Mouse (Mus musculus) activated CD4-positive, CD25-positive, alpha-beta regulatory T cell, adult 4 months (primary cell): ENCODE data around the gene Scn1b. TPM values are rescaled to one million over a fixed set of nuclear protein-coding genes. Genes with fewer than 3 reads are reported as not detected.

Experiments
- ATAC-seq: one replicate; pipeline ENCODE4 v1.8.0; 2017
- polyA plus RNA-seq, 2 experiments: library from polyadenylated mRNA; unstranded; fragments of 100-300 nt; shearing (Covaris generic); gene quantifications; one replicate each; pipeline ENCODE4 v1.2.1; 2017

The Scn1b gene
- polyA plus RNA-seq, result not detected

DNA sequence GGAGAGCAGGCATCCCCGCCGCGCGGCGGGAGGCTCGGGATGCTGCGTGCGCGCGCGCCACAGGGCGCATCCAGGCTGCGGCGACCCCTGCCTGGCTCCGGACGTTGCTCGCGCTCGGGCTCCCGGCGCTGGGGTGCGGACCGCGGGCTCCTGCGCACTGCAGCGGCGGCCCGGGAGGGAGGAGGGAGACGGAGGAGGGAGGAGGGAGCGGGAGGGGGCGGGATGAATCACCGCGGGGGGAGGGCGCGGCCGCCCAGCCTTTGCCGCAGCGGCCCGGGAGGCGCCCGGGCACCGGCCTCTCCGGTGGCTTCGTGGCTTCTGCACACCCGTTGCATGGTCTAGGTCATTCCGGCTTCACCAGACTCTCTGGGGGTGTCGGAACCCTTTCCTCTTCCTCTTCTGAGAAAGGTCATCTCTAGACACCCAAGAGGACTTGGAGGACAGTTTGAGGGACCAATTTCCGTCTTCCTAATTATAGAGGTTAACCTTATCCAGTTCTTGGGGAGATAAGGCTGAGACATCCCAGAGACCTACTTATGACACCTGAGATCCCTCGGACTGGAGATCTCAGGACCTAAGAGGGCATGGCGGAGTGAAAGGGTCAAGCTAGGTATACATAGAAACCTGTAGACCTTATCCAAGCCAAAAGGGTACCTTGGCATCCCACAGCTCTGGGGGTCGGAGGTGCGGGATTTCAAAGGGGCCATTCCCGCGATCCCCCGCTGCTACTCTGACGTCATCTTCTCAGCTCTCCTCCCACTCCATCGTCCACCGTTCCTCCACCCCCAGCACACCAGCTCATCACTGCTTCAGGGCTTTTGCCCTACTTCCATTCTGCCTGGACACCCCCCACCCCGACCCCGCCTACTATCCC, at the start of gene Scn1b:
TSS of gene Scn1b (minus strand) at position 153 of the 874 bp plus-strand sequence.
- ATAC-seq, result peak; percentile 30

DNA sequence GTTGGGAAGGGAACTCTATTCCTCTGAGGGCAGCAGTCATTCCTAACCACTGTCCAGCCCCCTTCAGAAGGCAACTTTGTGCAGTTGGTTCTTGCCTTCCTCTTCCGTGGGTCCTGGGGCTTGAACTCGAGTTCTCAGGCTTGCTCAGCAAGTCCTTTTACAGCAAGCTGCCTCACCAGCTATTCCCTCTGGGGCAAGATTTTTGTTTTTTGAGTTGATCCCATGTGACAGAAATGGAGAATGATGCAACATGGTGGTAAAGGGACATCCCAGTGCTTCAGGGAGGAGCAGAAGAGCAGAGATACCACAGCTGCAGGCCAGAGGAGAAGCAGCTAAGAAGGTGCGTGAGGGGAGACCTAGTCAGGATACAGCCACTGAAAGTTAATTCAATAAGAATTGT, 48.3 kb upstream of the Scn1b start:
- no peak for ATAC-seq

DNA sequence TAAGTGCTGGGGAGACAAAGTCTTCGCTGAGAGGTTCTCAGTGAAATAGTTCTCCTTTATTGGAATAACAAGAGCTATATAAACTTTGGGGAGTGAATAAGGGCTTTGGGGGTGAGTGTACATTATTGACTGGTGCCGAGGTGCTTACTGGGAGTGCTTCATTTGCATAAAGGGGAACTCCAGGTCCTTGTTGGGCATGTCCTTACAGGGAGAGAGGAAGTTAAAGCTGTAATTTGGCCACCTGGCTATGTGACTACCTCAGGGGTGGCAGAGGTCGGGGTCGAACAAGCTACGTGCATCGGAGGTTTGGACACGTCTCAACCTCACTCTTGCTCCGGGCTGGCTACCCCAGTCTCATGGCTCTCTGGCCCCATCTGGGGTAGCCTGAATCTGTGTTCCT, 47.7 kb upstream of the Scn1b start:
- no peak for ATAC-seq

DNA sequence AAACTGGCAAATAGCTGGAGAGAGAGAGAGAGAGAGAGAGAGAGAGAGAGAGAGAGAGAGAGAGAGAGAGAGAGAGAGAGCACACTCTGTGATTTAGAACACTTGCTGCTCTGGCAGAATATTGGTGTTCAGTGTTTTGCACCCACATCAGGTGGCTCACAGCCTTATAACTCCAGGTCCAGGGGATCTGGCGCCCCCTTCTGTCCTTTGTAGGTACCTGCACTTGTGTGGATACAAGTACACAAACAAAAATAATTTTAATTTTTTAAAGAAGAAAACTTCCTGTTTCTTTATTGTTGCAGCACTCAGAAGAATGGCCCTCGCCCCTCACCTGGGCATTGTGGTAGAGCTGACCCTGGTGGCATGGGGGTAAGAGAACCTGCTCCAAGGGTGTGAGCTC, 45.4 kb upstream of the Scn1b start:
- ATAC-seq, result peak; percentile 77

DNA sequence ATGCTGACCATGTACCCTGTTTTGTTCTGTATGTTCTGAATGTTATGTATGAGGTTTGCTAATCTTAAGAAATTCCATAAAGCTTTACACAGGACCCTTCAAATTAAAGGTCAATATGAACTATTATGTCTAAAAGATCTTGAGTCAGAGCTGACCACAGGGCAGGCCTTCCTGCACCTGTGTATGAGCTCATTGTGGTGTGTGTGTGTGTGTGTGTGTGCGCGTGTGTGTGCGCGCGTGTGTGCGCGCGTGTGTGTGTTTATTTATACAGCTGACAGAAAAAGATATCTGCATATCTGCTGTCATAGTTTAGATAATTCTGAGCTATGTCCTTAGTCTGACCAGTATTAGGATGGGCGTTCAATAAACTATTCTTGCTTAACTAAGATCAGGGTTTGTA, 43.7 kb upstream of the Scn1b start:
- ATAC-seq, result no peak

DNA sequence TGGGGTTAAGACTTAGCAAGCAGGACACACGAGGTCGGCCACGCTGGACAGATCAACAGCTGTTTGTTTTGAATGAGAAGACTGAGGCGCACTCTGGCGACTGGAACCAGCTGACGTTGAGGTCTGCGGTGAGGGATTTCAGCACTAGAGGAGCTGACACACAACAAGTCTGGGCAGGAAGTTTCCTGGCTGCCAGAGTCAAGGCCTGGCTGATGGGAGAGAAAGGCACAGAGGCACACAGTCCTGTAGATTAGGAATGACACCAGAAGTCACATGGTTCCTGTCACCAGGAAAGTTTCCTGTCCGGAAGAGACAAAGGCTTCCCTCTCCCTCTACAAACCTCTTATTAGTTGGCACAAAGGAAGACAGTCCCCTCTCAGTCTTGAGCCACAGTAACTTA, 41.6 kb upstream of the Scn1b start:
- no peak for ATAC-seq

DNA sequence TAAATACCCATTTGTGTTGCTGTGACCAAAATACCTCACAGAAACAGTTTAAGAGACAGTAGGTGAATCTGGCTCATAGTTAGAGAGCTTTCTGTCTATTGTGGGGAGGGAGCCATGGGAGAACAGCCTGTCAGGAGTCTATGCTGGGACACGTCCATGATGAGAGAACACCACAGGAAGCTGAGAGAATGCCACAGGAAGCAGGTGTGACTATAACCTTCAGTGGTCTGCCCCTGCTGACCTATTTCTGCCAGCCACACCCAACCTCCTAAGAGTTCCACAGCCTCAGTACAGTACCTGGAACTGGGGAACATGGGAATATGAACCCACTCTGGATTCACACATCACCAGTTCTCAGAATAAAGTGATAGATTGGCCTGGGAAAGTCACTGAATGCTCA, 37.9 kb upstream of the Scn1b start:
- peak; percentile 43 for ATAC-seq

DNA sequence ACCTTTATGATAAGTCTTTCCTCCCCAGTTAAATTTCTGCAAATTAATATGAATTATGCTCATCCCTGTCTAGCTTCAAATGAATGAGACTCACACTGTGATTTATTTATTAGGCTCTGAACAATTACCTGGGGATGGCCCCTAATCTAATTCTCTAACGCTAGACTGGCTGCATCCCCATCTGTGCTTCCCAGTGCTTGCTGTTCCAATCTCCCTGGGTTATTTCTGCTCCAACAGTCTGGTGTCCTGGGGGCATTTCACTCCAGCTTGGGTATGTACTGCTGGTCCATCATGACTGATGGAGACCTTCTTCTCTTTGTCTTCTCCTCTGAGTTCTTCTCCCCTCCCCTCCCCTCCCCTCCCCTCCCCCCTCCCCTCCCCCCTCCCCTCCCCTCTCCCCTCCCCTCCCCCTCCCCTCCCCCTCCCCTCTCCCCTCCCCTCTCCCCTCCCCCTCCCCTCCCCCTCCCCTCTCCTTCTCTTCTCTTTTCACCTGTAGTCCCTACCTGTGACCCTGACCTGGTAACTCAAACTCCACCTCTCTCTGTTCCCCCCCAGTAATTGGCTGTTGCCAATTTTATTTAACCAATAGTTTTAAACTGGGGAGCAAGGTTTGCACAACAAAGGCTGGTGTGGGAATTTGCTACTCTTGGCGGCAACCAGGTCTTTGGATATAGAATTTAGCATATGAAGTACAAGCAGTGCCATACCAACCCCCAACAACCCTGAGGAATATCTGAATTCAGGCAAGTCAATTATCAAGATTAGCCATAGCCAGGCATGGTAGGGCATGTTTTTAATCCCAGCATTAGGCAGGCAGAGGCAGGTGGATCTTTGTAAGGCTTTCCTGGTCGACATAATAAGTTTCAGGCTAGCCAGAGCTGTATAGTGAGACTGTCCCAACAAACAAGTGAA, 37.1 kb upstream of the Scn1b start:
- no peak for ATAC-seq

DNA sequence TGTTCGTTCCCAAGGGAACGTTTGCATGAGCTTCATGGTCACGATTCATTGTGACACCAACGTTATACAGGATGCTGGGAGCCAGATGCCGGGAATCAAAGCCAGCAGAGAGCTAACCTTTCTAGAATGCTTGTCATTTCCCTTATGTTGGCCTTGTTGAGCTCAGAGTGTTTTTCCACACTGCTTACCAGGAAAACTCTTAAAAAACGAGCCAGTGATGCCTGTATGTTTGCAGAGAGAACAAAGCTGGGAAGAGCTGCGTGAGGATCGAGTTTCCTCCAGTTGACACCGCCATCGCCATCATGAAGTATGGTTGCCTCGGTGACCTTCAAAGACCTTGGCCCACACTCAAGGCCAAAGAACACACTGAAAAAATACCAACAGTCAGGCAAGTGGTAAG, 35.5 kb upstream of the Scn1b start:
- ATAC-seq, result no peak

DNA sequence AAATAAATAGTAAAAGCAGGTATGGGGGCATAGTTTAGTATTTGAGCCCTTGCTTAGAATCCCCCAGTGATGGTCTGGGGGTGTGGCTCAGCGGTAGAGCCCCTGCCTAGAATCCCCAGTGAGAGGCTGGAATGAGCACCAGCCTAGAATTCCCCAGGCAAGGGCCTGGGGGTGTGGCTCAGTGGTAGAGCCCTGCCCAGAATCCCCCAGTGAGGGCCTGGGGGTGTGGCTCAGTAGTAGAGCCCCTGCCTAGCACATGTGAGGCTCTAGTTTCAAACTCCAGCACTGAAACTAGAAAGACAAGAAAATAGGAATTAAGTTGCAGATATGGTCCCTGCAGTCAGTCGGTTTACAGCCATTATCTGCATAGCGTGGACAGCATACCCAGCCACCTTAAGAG, 35.0 kb upstream of the Scn1b start:
- no peak for ATAC-seq

DNA sequence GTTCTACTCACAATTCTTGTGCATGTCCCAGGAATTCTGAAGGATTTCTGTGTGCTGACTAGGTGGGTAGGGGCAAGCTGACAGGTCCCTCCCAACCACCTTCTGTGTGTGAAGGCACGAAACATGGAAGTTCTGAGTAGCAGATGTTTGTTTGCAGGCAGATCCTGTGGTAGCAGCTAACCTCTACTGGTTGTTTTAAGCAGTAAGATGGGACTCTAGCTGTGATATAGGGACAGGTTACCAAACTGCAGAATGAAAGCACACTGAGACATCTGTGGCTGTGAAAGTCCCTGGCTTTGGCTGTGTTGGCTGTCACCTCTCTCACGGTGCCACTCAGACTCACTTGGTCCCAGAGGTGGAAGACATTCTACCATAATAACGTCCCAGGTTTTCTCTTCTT, 34.4 kb upstream of the Scn1b start:
- ATAC-seq, result no peak

DNA sequence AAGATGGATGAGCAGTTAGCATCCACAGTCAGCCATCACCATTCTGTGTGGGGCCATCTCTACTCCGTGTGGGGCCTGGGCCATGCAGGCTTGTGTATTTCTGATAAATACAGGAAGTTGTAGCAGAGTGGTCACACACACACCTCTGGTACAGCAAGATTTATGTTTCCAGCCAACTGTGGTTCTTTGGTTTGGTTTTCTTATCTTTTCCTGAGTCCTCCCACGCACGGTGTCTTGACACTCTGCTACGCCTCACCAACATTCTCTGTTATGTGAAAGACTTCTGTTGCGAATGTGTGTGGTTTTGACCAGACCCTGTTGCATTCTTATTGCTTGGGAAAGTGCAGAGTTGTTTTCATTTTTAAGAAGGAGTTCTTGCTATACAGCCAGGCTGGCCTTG, 34.0 kb upstream of the Scn1b start:
- ATAC-seq, result peak; percentile 57

DNA sequence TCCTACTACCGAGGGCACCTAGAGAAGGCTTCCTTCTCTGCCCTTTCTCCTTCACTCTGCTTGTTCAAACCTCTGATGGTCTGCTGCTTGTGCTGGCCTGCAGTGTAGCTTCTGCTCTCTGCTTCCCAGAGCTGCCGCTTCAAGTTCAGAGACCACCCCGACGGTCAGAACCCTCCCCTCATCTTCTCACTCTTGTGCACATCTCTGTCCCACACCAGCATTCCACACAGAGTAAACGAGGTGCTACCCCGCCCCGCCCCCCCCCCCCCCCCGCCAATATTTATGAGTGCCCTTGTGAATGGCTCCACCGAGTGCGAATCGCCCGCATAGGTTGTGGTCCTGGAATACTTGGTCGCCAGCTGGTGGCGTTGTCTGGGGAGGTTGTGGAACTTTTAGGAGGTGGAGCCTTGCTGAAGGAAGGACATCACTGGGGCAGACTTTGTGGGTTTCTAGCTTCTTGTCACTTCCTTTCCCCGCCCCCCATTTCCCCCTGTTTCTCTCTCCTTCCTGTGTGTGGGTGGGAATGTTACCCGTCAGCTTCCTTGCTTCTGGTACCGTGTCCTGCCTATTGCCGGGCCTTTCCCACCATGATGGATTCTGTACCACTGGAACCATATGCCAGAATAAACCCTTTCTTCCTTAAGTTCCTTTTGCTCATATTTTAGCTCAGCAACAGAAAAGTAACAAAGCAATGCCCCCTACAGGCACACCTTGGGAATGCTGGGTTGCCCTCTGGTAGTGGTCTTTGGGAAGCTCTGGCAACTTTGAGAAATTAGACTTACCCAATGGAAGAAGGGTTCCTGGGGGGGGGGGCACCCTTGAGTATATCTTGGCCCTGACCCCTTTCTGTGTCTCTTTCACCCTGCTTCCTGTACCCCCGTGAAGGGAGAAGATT, 29.5 kb upstream of the Scn1b start:
- ATAC-seq, result peak; percentile 44

DNA sequence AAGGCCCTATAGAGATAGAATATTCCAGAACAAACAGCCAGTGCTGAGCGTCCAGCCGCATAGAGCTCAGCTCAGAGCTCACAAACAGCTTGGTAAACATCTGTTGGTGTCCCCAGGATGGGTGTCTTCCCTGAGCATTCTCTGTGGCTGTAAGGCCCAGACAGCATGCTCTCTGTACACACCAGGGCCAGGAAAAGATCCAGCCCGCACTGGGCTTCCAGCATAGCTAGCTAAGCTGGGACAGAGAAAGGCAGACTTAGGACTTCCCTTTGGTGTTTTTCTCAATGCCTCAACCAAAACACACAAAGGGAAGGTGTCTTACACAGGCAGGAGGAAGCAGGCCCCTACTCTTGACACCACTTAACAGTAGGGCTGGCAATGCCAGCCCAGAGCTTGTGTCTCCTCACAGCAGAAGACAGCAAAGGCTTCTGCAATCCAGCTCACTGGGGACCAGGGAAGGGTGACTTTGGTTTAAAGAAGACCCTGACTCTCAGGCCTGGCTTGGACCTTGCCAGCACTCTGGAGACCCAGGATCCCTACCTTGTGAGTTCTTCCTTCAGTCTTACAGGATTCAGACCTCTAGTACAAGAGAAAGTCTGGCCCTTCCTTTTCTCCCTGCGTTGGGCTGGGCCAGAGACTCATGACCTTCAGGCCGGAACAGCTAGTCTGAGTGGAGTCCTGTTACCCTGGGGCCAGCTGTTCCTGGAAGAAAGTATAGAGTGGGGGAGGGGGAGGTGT, 28.7 kb upstream of the Scn1b start, which contains the start of gene Gramd1a:
TSS of gene Gramd1a (minus strand) at position 601 of the 738 bp plus-strand sequence.
- ATAC-seq, result no peak

DNA sequence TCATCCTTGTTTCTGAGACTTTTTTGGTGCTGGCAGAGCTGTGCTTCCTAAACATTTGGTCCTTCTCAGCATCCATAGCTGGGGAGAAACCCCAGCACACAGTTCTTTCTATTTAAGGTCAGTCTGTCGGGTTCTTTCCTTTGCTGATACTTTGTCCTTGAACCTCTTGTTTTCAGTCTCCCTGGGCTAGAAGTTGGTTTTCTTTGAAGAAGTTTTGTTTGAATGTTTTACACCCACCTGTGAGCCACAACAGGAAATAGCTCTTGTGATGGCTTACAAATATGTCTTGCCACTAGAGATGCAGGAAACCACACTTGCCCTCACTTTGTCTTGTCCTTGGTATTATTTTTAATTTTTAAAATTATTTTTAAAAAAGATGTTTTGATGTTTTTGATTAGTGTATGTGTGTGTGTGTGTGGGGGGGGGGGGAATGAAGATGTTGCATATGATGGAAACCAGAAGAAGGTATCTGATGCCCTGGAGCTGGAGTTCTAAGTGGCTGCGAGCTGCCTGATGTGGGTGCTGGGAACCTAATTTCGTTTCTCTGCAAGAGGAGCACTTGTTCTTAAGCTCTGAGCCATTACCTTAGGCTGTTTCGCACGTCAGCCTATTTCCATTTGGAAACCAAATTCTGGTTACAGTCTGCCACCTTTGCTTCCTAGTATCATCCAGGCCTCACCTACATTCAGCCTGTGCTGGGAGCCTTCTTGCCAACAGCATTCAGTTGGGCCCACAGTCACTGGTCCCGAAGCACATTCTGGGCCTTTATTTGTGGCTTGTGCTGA, 26.9 kb upstream of the Scn1b start:
- peak; percentile 55 for ATAC-seq

DNA sequence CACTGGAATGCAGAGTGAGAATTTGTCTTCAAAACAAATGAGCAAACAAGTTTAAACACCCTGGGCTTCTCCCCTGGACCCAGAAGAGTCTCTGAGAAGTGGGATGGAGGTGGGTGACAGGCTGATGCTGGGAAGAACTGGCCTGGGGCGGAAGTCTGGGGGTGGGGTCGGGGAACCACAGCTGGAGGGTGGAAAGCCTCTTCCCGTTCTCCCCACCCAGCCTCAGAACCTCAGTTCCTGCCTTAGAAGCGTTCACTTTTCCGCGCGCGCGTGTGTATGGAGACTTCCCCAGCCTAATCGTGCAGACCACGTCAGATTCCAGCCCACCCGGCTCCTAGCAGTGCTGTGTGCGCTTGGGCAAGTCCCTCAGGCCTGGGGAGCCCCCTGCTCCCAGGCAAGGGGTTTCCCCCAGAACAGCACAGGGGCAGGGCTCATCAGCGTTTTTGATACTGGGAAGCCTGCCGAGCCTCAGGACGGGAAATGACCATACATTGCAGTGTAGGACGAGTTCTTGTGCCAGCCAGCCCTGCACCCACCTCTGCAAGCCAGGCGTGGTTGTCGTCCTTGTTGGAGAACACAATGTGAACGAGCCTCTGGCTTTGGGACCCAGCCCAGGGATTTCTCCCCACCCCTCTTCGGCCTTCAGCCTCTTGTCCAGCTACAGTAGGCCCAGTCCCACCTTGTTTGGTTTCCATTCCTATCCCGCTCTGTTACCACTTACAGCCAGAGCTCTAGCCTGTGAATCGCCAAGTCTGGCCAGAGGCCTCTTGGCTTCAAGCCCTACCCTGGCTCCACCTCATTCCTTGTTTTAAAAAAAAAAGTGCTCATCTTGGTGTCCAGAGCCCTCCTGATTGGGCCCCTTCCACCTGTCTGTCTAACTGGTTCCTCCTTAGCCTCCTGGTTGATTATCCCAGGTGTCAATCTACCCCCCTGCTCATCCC, 24.8 kb upstream of the Scn1b start:
- peak; percentile 22 for ATAC-seq

DNA sequence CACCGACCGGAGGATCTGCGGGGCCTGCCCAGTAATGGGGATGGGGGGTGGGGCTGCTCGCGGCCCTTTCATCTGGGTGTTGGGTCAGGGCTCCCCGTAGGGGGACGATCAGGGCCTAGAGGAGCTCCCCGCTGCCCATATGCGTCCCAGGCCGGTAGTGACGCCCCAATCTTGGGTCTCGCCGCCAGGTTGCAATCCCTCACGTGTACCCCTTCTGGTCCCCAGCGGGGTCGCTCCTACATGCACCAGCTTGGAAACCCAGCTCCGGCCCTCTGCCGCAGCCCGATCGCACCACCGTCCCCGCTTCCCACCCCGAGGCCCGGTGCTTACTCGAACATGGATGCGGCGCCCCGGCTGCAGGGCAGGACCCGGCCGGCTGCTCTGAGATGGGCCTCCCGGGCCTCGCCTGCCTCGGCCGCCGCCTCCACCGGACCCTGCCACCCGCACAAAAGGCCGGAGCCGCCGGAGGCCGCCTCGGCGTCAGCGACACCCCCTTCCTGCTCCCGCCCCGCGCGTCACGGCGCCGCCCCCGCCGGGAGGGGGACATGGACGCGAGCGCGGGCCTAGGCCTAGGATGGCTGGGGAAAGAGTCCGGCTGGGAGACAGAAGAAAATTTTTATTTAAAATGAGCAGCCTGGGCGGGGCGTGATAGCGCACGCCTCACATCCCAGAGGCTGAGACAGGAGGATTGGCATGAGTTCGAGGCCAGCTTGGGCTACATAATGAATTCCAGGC, 23.9 kb upstream of the Scn1b start:
- peak; percentile 11 for ATAC-seq

DNA sequence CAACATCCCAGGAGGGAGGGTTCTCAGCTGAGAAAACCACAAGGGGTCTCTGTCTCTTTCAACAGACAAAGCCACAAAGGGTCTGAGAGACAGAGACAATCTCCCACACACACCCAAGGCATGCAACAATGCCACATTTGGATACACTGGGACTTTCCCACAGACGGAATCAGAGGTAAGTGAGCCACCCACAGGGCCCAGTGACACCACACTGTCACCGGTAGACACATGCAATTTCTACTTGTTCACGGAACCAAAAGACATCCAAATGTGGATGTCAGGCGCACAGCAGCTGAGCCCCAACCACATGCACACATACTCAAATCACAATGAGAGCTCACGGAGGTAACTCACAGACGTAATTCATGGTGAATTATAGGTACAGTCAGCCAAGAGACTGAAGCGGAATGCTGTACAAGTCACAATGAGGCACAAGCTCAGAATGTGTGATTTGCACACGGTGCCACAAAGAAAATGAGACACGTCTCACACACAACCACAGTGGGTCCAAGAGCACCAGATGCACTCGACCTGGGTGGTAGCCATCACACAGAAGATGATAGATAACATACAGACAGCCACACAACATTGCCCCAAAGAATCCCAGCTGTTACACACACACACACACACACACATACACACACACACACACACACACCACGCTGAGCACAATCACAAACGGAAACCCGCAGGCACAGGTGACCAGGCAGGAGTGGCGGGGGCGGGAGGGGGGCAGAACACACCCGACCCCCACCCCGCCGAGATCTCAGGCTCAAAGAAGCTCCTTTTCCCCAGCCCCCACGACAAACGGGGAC, 23.2 kb upstream of the Scn1b start:
- peak; percentile 22 for ATAC-seq
